Mouse (Mus musculus) myocyte (in vitro differentiated cells): Measurements from ENCODE around the gene Gm28539.

Source experiments
- E2F4 ChIP-seq: IDR thresholded peaks from one replicate; pipeline ENCODE4 v1.6.1; 2011; ENCODE audit warnings: mild to moderate bottlenecking, control low read depth, moderate library complexity; ENCODE audit not compliant: insufficient read depth
- MYOG ChIP-seq, 3 experiments: IDR thresholded peaks; one replicate each; pipeline ENCODE4 v1.6.1; 2011; ENCODE audit warnings: control low read depth in 2 of 3, low read depth in 2 of 3, mild to moderate bottlenecking in 2 of 3; ENCODE audit not compliant: insufficient read length in 2 of 3, control insufficient read depth in 1 of 3, insufficient read depth in 1 of 3
- POLR2A ChIP-seq: IDR thresholded peaks from one replicate; pipeline ENCODE4 v1.6.1; 2011; ENCODE audit warnings: low read depth, mild to moderate bottlenecking, control low read depth, moderate library complexity; ENCODE audit not compliant: insufficient read length
- POLR2AphosphoS2 ChIP-seq: IDR thresholded peaks from one replicate; pipeline ENCODE4 v1.6.1; 2011; ENCODE audit warnings: low read depth, control low read depth; ENCODE audit not compliant: insufficient read length
- TCF12 ChIP-seq: IDR thresholded peaks from one replicate; pipeline ENCODE4 v1.6.1; 2011; ENCODE audit warnings: mild to moderate bottlenecking, control low read depth; ENCODE audit not compliant: poor library complexity, insufficient read depth, severe bottlenecking
- TCF3 ChIP-seq: IDR thresholded peaks from one replicate; pipeline ENCODE4 v1.6.1; 2011; ENCODE audit warnings: low read depth, control low read depth; ENCODE audit not compliant: insufficient read length

DNA sequence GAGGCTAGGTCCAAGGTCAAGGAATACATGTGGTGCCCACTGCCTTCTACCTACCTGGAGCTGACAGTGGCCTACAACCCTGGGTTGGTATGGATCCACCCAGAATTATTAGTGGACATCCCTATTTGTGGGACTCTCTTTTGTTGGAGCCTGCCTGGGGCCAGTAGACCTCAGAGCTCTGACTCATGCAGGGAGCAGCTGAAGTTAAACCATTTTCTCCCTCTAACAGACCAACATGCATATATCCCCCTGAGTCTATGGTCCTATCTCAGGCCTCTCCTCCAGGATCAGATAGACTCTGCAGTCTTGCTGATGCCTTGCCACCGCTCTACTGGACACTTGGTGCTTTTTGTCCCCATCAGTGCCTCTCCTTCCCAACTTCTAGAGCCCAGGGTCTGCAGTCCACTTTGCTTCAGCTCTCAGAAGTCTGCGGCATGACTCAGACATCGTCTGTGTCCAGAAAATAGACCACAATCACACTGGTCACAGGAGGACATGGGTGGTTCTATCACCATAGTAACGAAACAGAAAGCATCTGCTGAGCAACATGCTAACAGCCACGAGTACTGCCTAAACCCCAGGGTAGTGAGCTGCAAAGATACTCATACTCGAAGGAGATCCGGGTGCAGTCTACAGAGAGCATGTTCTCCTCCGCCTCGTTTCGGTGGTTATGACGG lies 41.0 kb upstream of the Gm28539 start:
- TF ChIP-seq POLR2AphosphoS2 (no peak), MYOG (IDR thresholded peaks at IDR 0.05; ENCODE audit: control insufficient read depth in 1 of 3, insufficient read depth in 1 of 3, insufficient read length in 2 of 3, low read depth in 2 of 3) (peak in 1 of 3 experiments; percentile 8), POLR2A (no peak), TCF12 (no peak), TCF3 (no peak), E2F4 (no peak)
